Mouse (Mus musculus) bone marrow, adult 2 months (tissue): Measurements from ENCODE around the gene 6030408B16Rik.

Experiments used
- CTCF ChIP-seq: fragments of 200-500 bp; IDR thresholded peaks from 2 replicates; pipeline ENCODE4 v1.5.1; 2011; ENCODE audit warnings: low read length, control low read depth; ENCODE audit not compliant: control insufficient read depth, insufficient read depth
- POLR2A ChIP-seq: fragments of 200-500 bp; IDR thresholded peaks from 2 replicates; pipeline ENCODE4 v1.6.1; 2011; ENCODE audit warnings: low read depth, mild to moderate bottlenecking, control low read depth, low read length, borderline replicate concordance; ENCODE audit not compliant: control insufficient read depth

DNA sequence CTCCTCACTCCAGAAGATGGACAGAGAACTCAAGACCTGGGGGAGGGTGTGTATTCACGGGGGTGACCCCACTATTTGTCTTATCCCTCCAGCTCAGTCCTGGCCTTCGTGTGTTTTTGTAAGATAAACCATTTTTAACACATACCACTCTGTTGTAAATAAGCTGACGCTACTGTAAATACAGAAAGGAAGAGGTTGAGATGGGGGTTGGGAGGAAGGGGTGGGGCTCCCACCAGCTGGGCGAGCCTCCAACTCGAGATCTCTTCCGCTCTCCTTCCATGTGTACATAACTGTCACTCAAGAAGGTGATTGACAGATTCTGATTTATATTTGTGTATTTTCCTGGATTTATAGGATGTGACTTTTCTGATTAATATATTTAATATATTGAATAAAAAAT is 18.6 kb upstream of the 6030408B16Rik start:
- TF ChIP-seq CTCF (no peak), POLR2A (no peak)
